Comparison of ENCODE assay signal across 13 mouse cellular contexts in genomic region chr3:57335080-57335815, GRCm38 (mm10). TPM values are rescaled to one million over a fixed set of nuclear protein-coding genes. Genes with fewer than 3 reads are reported as not detected.
A peak's percentile ranks its signal among the peaks of the same experiment; 100 is the strongest.
DNase-seq lines count a peak whose midpoint lies in the region; ATAC-seq and TF ChIP-seq lines count a peak whose summit lies in the region.
"Had no signal": no experiment of that assay in that cellular context is flagged by ENCODE, and none has a peak within 500 bp of the region (broad histone marks: within the 10 kb centered on the region; RNA-seq: fewer than 3 reads in every experiment).

No protein-coding gene starts in this region.

- no peak overlapping the region for H3K9ac ChIP-seq in heart, postnatal 0 days (replicated peaks; ENCODE audit: low read depth, low read length)
- H3K9ac ChIP-seq: forebrain, embryonic 15.5 days had no signal

- no peaks in the 10 kb centered on the region for H3K36me3 ChIP-seq in heart, postnatal 0 days (replicated peaks; ENCODE audit: control insufficient read depth, insufficient read depth, low read length)
- H3K36me3 ChIP-seq: forebrain, embryonic 15.5 days had no signal

- H3K27ac ChIP-seq in heart, postnatal 0 days (ENCODE audit: low read depth): peak overlapping the region; percentile 76
- H3K27ac ChIP-seq: forebrain, embryonic 15.5 days; macrophage had no signal

- ATAC-seq in heart, postnatal 0 days (ENCODE audit: insufficient read depth, low read depth): peak; percentile 73
- ATAC-seq: forebrain, embryonic 15.5 days had no signal

- DNase-seq in adrenal gland, adult 8-10 months: peak; percentile 8
- no peak for DNase-seq in adrenal gland, adult 18-20 months (ENCODE audit: low spot score in 2 of 2)
- peak; percentile 10 for DNase-seq in adrenal gland, postnatal 10 days
- peak; percentile 48 for DNase-seq in heart, postnatal 0 days (ENCODE audit: low spot score)
- DNase-seq in kidney, postnatal 36 days: peak; percentile 42 to 80
- DNase-seq in spleen, postnatal 14 days (ENCODE audit: low spot score in 2 of 2): no peak
- DNase-seq in c-Kit-positive CD71-positive TER-119-positive erythroid progenitor cells, embryonic 14.5 days (ENCODE audit: low spot score): no peak
- DNase-seq in urinary bladder, postnatal 14 days (ENCODE audit: low spot score): no peak
- DNase-seq: B cell, adult 2 months; cerebellum, adult 8-10 months had no signal

- no peaks in the 10 kb centered on the region for H3K9me3 ChIP-seq in heart, postnatal 0 days (replicated peaks; ENCODE audit: control insufficient read depth, low read length)
- H3K9me3 ChIP-seq: forebrain, embryonic 15.5 days had no signal

- TF ChIP-seq EP300 in heart, postnatal 0 days (IDR thresholded peaks at IDR 0.05; ENCODE audit: low read depth): no peak

- no peaks in the 10 kb centered on the region for H3K27me3 ChIP-seq in heart, postnatal 0 days (ENCODE audit: control insufficient read depth, insufficient read depth, low read length)
- H3K27me3 ChIP-seq: forebrain, embryonic 15.5 days had no signal

- H3K4me2 ChIP-seq in heart, postnatal 0 days (ENCODE audit: low read depth, low read length): 0 out of 2 replicates have a peak overlapping the region, but pooled peaks have one; percentile 8
- H3K4me2 ChIP-seq: forebrain, embryonic 15.5 days had no signal

- no peak overlapping the region for H3K4me3 ChIP-seq in heart, postnatal 0 days (ENCODE audit: low read depth, low read length)
- H3K4me3 ChIP-seq: forebrain, embryonic 15.5 days had no signal

- TF ChIP-seq CTCF in heart, postnatal 0 days (IDR thresholded peaks at IDR 0.05; ENCODE audit: low read depth): no peak

- 0 out of 2 replicates have a peak, but pooled peaks cover 5% of the 10 kb centered on the region for H3K4me1 ChIP-seq in heart, postnatal 0 days (ENCODE audit: control insufficient read depth, insufficient read depth)
- H3K4me1 ChIP-seq: forebrain, embryonic 15.5 days had no signal

- WGBS in heart, postnatal 0 days: 58% methylated on average over 3 of the region's 3 CpGs

RNA-seq across cellular contexts. Expression of gene Tm4sf1, which starts 33.5 kb away (rescaled TPM):
- 10 to 100 TPM; 64.3 to 98.2 (median 76.0) TPM for total RNA-seq in adrenal gland, adult 8-10 months (2022)
- total RNA-seq in adrenal gland, adult 18-20 months (2021): 10 to 100 TPM; 51.2 to 97.8 TPM
- total RNA-seq in adrenal gland, postnatal 10 days (2021): 10 to 100 TPM; 64.2 to 67.6 TPM
- total RNA-seq in heart, postnatal 0 days (2014; rRNA removed; ENCODE audit: low replicate concordance): 141 and 192 TPM in 2 replicates
- polyA plus RNA-seq in heart, postnatal 0 days (2015; fragmentation: Nextera tagmentation; extraction: Ambion mirVana): 333 and 346 TPM in 2 replicates
- total RNA-seq: neutrophil, adult 5-6 weeks had no signal
- polyA plus RNA-seq: macrophage had no signal

Comparison
In these comparisons a context has a peak if more than half of its experiments do, and no peak if none do; other contexts are left out.
1. DNase-seq: peak in adrenal gland, adult 8-10 months (single experiment), adrenal gland, postnatal 10 days (single experiment), heart, postnatal 0 days (single experiment) and kidney, postnatal 36 days (2 of 2); none in adrenal gland, adult 18-20 months (0 of 2), spleen, postnatal 14 days (0 of 2), c-Kit-positive CD71-positive TER-119-positive erythroid progenitor cells, embryonic 14.5 days (single experiment) and urinary bladder, postnatal 14 days (single experiment).